Mouse (Mus musculus) forebrain, postnatal 0 days (tissue): ENCODE data around the gene Cipc. TPM values are rescaled to one million over a fixed set of nuclear protein-coding genes. Genes with fewer than 3 reads are reported as not detected.

Experiments
- ATAC-seq: fragments of 200-750 bp; cut with Nextera tagmentation; 2 replicates; pipeline ENCODE4 v1.8.0; 2017; ENCODE audit warnings: mild to moderate bottlenecking, moderate library complexity
- DNase-seq: peaks from one replicate; pipeline ENCODE4 v3.0.0-alpha.2; 2015
- H3K27ac ChIP-seq: fragments of 300-500 bp; sonication (generic); 2 replicates; pipeline ENCODE4 v1.5.1; 2014; ENCODE audit warnings: low read depth, mild to moderate bottlenecking, antibody characterized with exemption, low read length, moderate library complexity, mixed read lengths
- H3K27me3 ChIP-seq: fragments of 300-500 bp; sonication (generic); 2 replicates; pipeline ENCODE4 v1.6.1; 2014; ENCODE audit warnings: mild to moderate bottlenecking, low read length, mixed read lengths; ENCODE audit not compliant: insufficient read depth
- H3K36me3 ChIP-seq: fragments of 300-500 bp; sonication (generic); 2 replicates; pipeline ENCODE4 v1.6.1; 2014; ENCODE audit warnings: mild to moderate bottlenecking, moderate library complexity; ENCODE audit not compliant: insufficient read depth
- H3K4me1 ChIP-seq: fragments of 300-500 bp; sonication (generic); 2 replicates; pipeline ENCODE4 v1.6.1; 2014; ENCODE audit warnings: antibody characterized with exemption; ENCODE audit not compliant: insufficient read depth
- H3K4me2 ChIP-seq: fragments of 300-500 bp; sonication (generic); 2 replicates; pipeline ENCODE4 v1.6.1; 2014; ENCODE audit warnings: low read depth, mild to moderate bottlenecking, moderate library complexity
- H3K4me3 ChIP-seq: fragments of 300-500 bp; sonication (generic); 2 replicates; pipeline ENCODE4 v1.5.1; 2014; ENCODE audit warnings: low read depth, low read length, mixed read lengths
- H3K9ac ChIP-seq: fragments of 300-500 bp; sonication (generic); 2 replicates; pipeline ENCODE4 v1.6.1; 2014; ENCODE audit warnings: mild to moderate bottlenecking
- H3K9me3 ChIP-seq: fragments of 300-500 bp; sonication (generic); 2 replicates; pipeline ENCODE4 v1.6.1; 2016; ENCODE audit warnings: low read length
- CTCF ChIP-seq: sonication (generic); IDR thresholded peaks from 2 replicates; pipeline ENCODE4 v1.5.1; 2016; ENCODE audit warnings: antibody characterized with exemption, control low read depth, low read depth
- WGBS: fragments of 180-500 bp; shearing (Covaris S2); extraction: QIAGEN DNeasy Blood & Tissue Kit; methylation state at CpG from one replicate; pipeline ENCODE4 v1.1.7; 2014; 5-methylcytosine and 5-hydroxymethylcytosine counted together
- polyA plus RNA-seq: library from polyadenylated mRNA; unstranded; fragments of >200 nt; fragmentation: Nextera tagmentation; extraction: Ambion mirVana; gene quantifications from 2 replicates; pipeline ENCODE4 v1.2.1, GENCODE M21; 2015
- total RNA-seq: library from RNA; depleted of rRNA; stranded (reverse); fragments of >200 nt; gene quantifications from 2 replicates; pipeline ENCODE4 v1.2.3, GENCODE M21; 2014

The Cipc gene
- total and polyA plus RNA-seq, 2 experiments from 2014 or later: 38.1 to 62.9 TPM

DNA sequence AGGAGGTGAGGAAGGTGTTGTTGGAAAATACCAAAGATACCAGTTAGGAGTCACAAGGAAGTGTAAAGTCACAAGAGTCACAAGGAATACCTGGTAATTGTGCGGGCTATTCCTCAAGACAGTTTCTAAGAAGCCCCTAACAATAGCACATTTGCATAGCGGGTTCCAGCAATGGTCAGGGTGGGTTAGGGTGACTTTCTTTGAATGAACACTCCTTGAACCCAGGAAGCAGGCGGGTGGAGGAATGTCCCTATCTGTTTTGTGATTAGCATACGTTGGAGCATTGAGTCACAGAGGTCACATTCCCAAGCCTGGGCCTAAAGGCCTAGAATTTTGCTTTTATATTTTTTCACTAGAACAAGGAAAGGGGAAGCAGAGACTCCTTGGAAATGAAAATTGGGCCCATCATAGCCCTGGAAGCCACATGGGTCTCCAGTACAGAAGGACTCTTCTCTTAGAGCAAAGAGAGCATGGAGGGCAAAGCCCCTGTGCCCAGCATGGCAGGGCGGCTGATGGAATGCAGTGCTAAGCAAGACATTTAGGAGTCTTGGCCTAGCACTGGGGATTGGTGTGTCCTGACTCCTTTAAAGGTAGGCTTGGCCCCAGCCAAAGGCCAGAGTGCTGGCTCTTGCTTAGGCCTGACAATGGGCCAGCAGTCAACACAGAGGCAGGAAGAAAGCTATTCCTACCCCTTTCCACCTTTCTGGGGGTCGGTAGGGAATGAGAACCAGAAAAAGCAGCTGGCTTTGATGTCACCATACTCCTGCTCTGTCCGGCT, 29.9 kb upstream of the Cipc start:
- H3K4me3 ChIP-seq: no peak overlapping the region
- no peaks in the 10 kb centered on the region for H3K9me3 ChIP-seq
- peak overlapping the region; percentile 73; the same call in 1 of the 2 replicates for H3K27ac ChIP-seq
- no peak overlapping the region for H3K9ac ChIP-seq
- no peak for DNase-seq
- TF ChIP-seq CTCF: no peak
- H3K36me3 ChIP-seq: no peaks in the 10 kb centered on the region
- ATAC-seq: no peak
- H3K4me1 ChIP-seq: peaks cover 22% of the 10 kb centered on the region
- no peak overlapping the region for H3K4me2 ChIP-seq
- 87% methylated on average over 7 of the region's 7 CpGs for WGBS
- no peaks in the 10 kb centered on the region for H3K27me3 ChIP-seq

DNA sequence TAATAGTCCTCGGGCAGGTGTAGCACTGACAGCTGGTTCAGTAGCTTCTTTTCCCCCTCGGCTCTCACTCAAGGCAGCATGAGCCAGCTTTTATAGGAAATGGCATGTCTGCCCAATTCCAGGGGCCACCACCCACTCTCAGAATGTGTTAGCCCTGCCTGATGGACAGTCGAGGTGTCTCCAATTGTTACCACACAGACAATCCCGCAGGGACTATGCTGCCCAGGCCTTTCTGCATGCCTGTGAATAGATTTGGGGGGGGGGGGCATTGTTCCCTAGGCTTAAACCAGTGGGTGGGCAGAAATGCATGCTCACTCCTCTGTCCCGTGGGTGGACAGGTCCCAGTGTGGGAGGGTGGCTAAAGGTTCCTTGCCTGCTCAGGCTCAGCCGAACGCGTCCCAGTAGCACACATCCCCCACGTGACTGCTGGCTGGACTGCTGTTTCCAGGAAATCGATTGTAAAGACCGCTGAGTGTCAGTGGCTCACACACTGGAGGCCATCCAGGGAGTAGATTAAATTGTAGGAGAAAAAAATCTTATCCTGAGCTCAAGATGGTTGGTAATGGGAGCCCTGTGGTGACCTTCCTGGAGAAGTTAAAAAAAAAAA, 28.4 kb upstream of the Cipc start:
- Histone ChIP-seq H3K36me3 (no peaks in the 10 kb centered on the region), H3K4me2 (no peak overlapping the region), H3K4me1 (peaks cover 20% of the 10 kb centered on the region), H3K4me3 (no peak overlapping the region), H3K27me3 (no peaks in the 10 kb centered on the region), H3K9ac (no peak overlapping the region), H3K9me3 (no peaks in the 10 kb centered on the region), H3K27ac (peak overlapping the region; percentile 73)
- DNase-seq (no peak), ATAC-seq (peak; percentile 42; the same call in 1 of the 2 replicates)
- WGBS: 19% methylated on average over 11 of the region's 11 CpGs
- TF ChIP-seq CTCF: no peak

DNA sequence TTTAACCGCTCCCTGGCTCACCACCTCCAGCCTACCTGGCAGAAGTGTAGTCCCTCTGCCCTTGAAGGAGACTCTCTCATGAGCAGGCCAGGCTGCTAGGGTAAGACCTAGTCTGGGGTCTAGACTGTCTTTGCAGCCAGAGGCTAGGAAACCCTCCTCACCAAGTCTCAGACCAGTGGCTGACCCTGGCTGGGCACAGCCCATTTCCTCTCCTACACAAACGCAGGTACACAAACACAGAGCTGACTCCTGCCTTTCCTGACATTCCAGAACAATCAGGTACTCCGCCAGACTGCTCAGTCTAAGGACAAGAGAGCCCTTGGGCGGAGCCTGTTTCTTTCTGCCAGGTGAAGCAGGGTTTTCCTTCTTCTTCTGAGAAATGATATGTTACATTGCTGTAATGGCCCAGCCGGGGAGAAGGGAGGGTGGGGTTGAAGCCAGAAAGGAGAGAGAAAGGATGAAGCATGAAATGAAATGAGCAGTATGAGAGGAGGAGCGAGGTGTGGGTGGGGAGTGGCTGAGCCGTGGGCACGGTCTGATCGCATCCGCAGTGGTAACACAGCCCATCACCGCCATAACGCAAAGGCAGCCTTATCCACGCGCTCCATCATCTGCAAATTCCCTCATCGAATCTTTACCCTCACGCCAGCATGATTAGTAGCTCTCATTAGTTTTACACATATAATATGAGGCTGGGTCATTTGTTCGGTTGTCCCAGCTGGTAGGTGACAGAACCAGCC, 27.7 kb upstream of the Cipc start:
- Histone ChIP-seq H3K27me3 (no peaks in the 10 kb centered on the region), H3K4me2 (no peak overlapping the region), H3K4me1 (peaks cover 23% of the 10 kb centered on the region), H3K27ac (peak overlapping the region; percentile 50; the same call in 1 of the 2 replicates), H3K4me3 (no peak overlapping the region), H3K9ac (no peak overlapping the region), H3K9me3 (no peaks in the 10 kb centered on the region), H3K36me3 (no peaks in the 10 kb centered on the region)
- 70% methylated on average over 17 of the region's 17 CpGs for WGBS
- DNase-seq: no peak
- no peak for TF ChIP-seq CTCF
- no peak for ATAC-seq

DNA sequence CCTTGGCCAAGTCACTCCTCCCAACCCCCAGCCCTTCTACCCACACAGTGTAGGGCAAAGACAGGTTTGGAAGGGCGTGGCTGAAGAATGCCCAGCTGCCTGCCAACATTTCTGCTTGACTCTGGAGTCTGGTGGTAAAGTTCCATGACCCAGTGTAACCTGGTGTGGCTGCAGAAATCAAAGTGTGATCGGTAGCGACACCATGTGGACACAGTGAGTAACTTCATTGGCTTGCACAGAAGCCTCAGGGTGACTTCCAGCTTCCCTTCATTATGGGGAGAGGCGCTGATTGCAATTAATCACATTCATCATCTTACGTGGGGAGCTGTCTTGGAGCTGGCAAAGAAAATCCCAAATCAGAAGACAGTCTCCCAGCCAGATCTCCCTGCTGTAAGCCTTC, 23.0 kb upstream of the Cipc start:
- ATAC-seq: peak; percentile 83
- Histone ChIP-seq H3K27me3 (no peaks in the 10 kb centered on the region), H3K4me2 (no peak overlapping the region), H3K9me3 (0 out of 2 replicates have a peak, but pooled peaks cover 6% of the 10 kb centered on the region), H3K4me3 (no peak overlapping the region), H3K27ac (peak overlapping the region; percentile 62), H3K36me3 (no peaks in the 10 kb centered on the region), H3K9ac (0 out of 2 replicates have a peak overlapping the region, but pooled peaks have one; percentile 6), H3K4me1 (peaks cover 10% of the 10 kb centered on the region; the same call in 1 of the 2 replicates)
- TF ChIP-seq CTCF: peak; percentile 96
- 3% methylated on average over 5 of the region's 5 CpGs for WGBS
- DNase-seq: peak; percentile 91

DNA sequence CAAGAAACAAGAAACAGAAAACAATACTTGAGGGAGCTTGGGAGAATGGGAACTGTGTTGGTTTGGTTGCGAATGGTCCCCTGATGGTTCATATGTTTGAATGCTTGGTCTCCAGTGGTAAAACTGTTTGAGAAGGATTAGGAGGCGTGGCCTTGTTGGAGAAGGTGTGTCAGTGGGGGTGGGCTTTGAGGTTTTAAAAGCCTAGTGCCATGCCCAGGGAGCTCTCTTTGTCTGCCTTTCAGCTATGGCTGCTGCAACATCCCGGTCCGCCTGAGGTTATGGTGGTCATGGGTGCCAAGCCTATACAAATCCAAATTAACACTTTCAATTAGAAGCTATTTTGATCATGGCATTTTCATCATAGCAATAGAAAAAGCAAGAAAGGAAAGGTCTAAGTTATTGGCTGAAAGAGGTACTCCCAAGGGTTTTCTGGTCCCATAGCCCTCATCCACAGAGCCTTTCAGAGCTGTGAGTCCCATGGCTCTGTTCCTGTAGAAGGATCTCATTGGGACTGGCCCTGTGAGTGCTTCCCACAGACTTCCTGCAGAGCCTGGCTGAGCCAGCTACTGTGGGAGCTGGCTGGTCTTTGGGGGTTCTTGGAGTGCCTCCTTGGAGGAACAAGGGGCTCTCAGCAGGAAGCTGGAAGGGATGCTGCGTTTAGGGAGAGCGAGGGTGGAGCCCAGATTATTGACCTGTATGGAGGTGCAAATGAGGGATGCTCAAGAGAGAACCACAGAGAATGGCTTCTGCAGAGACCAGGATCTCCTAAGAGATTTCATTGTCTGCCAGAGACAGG, 15.7 kb upstream of the Cipc start:
- Histone ChIP-seq H3K9ac (no peak overlapping the region), H3K4me2 (no peak overlapping the region), H3K9me3 (0 out of 2 replicates have a peak, but pooled peaks cover 6% of the 10 kb centered on the region), H3K36me3 (no peaks in the 10 kb centered on the region), H3K27me3 (no peaks in the 10 kb centered on the region), H3K4me1 (0 out of 2 replicates have a peak, but pooled peaks cover 3% of the 10 kb centered on the region), H3K27ac (no peak overlapping the region), H3K4me3 (no peak overlapping the region)
- WGBS: 72% methylated on average over 6 of the region's 6 CpGs
- no peak for TF ChIP-seq CTCF
- no peak for DNase-seq
- ATAC-seq: no peak

DNA sequence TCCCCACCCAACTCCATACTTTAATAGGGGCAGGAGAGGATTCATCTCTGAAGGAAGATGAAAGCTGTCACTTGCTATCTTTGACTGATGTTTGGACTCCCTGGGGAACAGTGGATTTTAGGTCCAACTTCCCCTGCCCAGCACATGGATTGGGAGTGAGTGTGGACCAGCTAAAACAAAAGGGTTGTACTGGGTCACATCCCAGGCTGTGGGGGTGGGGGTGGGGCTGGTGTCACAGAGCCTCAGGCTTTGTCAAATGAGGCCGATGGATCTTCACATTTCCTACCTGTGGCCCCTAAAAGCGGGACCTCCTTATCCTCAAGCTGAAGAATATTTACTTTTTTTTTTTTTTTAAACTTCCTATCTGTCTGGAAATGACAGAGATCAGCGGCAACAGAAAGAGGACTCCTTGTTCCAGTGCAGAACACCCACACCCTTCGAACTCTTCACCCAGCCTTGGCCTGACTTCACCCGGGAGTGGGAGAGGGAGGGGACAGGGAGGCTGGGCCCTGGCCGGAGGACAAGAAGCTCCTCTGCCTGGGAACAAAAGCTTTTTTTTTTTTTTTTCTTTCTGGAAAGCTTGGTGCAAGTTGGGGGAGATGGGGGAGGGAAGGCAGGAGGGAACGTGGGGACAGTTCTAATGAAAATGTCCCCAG, 14.8 kb upstream of the Cipc start:
- H3K27me3 ChIP-seq: no peaks in the 10 kb centered on the region
- no peak overlapping the region for H3K4me2 ChIP-seq
- TF ChIP-seq CTCF: no peak
- H3K9me3 ChIP-seq: 0 out of 2 replicates have a peak, but pooled peaks cover 6% of the 10 kb centered on the region
- WGBS: 15% methylated on average over 7 of the region's 7 CpGs
- no peak overlapping the region for H3K4me3 ChIP-seq
- H3K27ac ChIP-seq: no peak overlapping the region
- DNase-seq: no peak
- no peak overlapping the region for H3K9ac ChIP-seq
- no peaks in the 10 kb centered on the region for H3K36me3 ChIP-seq
- ATAC-seq: no peak
- 0 out of 2 replicates have a peak, but pooled peaks cover 3% of the 10 kb centered on the region for H3K4me1 ChIP-seq
